Mouse (Mus musculus): Measurements from ENCODE around the gene Col13a1.

DNA sequence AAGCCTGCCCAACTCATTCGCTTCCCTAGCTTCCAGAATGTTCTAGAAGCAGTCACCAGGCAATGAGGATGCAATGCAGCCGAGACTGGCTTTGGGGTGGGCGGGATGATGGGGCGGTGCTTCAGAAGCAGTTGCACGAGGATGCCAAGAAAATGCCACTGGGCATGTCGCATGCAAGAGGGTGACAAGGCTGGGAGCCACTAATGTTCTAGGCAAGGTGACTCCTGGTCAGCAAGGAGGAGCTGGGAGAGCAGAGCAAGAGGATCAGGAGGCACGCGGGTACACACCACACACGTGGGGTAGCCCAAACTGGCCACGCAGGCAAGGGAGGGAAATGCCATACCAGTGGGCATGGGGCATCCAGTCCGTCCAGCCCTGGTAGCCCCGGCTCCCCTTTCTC, 136.6 kb downstream of the Col13a1 start:
- TF ChIP-seq CTCF (IDR thresholded peaks at IDR 0.05; ENCODE audit: borderline replicate concordance, insufficient read depth, low read length): no peak
- no peak for TF ChIP-seq POLR2A (IDR thresholded peaks at IDR 0.05; ENCODE audit: low read depth, low read length)
